Mouse (Mus musculus): ENCODE measurements around the gene Ttll9. TPM values are rescaled to one million over a fixed set of nuclear protein-coding genes. Genes with fewer than 3 reads are reported as not detected.
A peak's percentile ranks its signal among the peaks of the same experiment; 100 is the strongest.

The Ttll9 gene
- polyA plus RNA-seq, 1 experiment from 2014 or later, result 1.4 TPM

DNA sequence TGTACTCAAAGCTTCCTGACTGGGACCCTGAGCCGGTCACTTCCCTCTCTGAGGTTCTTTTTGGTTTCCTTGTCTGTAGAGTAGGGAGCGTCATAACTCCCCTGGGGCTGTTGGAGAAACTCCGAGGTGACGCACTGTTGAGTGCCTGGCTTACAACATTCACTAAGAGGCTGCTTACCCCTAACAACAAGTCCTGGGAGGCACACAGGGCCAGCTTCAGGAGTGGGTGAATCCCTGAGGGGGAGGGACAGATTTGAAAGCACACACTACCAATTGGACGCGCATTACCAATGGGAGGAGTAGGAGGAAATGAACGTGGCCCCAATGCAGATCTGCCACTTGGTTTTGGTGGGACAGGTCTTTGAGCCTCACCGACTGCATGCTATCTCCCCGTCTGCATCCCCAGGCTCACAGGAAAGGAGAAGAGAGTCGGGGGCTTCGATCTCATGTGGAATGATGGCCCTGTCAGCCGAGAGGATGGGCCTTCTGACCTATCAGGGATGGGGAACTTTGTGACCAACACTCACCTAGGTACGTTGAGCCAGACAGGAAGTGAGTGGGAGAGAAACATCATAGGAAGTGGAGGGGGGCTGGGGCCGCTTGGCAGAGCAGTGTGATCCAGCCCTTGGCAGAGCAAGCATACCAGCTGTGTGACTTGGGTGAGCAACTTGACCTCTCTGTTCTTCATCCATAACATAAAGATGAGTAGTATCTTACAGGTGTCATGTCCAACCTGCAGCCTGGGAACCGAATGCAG, 40.4 kb downstream of the Ttll9 start:
- Histone ChIP-seq H3K36me3 (peaks cover 12% of the 10 kb centered on the region), H3K9me3 (replicated peaks) (no peaks in the 10 kb centered on the region), H3K4me3 (no peak overlapping the region), H3K4me1 (peaks cover 10% of the 10 kb centered on the region), H3K27me3 (ENCODE audit: low read depth, poor library complexity, severe bottlenecking) (no peaks in the 10 kb centered on the region), H3K27ac (replicated peaks) (no peak overlapping the region)
- no peak for DNase-seq (ENCODE audit: low spot score)
- WGBS, result 85% methylated on average over 15 of the region's 15 CpGs

DNA sequence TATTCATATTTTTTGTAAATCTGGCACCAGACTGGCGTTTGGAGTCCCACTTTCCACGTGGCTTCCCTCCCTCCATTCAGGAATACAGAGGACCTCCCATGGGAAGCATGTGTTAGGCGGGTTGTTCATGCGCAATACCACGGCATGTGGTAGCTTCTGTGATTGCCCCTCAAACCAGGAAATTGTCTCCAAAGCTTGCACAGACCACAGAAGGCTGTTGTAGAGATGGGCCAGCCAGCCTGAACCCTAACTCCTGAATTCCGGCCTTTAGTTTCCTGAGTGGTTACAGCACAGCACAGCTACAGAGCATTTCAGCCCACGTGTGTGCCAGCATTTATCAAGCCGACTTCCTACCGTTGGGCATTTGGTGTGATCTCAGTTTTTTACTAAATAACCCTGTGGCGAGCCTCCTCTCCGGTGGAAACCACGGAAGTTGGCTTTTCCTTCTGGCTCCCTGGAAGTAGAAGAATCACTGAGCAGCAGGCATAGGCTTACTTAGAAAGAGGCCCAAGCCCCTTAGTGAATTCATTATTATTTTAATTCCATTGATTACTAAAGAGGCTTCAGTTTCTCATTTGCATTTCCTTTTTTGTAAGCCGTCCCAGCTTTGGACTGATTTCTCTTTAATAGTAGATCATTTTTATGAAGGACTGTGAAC, 41.5 kb downstream of the Ttll9 start:
- peak overlapping the region; percentile 68; the same call in 1 of the 2 replicates for H3K27ac ChIP-seq (replicated peaks)
- H3K4me1 ChIP-seq, result peaks cover 10% of the 10 kb centered on the region
- WGBS, result 71% methylated on average over 13 of the region's 13 CpGs
- DNase-seq (ENCODE audit: low spot score), result no peak
- no peaks in the 10 kb centered on the region for H3K27me3 ChIP-seq (ENCODE audit: low read depth, poor library complexity, severe bottlenecking)
- H3K9me3 ChIP-seq (replicated peaks), result no peaks in the 10 kb centered on the region
- H3K36me3 ChIP-seq, result peaks cover 24% of the 10 kb centered on the region
- no peak overlapping the region for H3K4me3 ChIP-seq

DNA sequence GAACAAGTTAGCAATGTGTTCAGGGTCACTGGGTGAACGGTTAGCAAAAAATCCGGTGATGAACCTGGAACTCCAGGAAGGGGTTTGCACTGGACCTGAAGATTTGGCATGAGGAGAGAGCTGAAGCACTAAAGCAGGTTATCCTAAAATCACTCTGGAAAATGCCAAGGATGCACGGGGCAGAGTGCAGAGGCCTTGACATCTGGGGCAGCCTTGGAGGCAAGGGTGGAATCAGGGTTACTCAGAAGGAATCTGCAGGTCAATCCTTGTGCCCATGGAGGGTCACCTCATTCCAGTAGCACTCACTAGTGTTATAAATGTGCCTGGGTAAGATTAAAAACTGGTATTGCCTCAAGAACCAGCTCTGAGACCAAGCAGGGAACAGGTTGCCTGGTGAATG, 43.7 kb downstream of the Ttll9 start:
- Histone ChIP-seq H3K4me3 (no peak overlapping the region), H3K27me3 (ENCODE audit: low read depth, poor library complexity, severe bottlenecking) (no peaks in the 10 kb centered on the region), H3K36me3 (peaks cover 46% of the 10 kb centered on the region), H3K4me1 (peaks cover 10% of the 10 kb centered on the region), H3K27ac (replicated peaks) (no peak overlapping the region), H3K9me3 (replicated peaks) (no peaks in the 10 kb centered on the region)
- 86% methylated on average over 3 of the region's 3 CpGs for WGBS
- no peak for DNase-seq (ENCODE audit: low spot score)

DNA sequence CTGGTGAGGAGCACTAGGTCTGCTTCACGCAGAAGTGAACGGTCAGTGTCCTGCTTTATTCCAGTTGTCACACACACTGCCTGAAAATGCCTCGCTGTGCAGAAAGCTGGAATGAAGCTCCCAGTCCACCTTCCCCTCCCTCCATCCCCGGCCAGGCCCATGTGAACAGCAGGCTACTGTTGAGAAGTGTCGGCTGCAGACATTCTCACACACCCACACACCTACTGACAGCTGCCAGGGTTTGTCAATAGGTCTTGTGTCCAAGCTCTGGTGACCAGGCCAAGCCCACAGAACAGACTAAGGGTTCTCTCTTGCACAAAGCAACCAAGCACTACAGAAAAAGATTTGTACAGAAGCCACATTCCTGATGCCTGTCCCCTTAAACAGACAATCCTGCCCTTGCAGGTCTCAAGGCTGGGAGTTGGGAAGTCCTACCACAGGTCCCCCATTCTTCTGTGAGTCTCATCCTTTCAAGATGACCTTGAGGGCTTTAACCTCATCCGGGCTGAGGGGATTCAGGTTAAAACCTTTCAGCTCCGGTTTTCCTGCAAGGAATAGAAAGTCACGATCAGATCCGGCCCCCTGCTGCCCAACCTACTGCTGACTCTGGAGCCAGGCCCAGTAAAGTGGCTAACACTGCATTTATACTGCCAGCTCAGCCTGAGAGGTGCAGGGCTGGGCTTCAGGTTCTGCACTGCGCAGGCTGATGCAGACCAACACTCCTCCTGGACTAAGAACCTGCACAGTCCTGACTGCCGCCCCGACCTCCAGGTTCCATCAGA, 47.1 kb downstream of the Ttll9 start:
- WGBS, result 89% methylated on average over 12 of the region's 12 CpGs

DNA sequence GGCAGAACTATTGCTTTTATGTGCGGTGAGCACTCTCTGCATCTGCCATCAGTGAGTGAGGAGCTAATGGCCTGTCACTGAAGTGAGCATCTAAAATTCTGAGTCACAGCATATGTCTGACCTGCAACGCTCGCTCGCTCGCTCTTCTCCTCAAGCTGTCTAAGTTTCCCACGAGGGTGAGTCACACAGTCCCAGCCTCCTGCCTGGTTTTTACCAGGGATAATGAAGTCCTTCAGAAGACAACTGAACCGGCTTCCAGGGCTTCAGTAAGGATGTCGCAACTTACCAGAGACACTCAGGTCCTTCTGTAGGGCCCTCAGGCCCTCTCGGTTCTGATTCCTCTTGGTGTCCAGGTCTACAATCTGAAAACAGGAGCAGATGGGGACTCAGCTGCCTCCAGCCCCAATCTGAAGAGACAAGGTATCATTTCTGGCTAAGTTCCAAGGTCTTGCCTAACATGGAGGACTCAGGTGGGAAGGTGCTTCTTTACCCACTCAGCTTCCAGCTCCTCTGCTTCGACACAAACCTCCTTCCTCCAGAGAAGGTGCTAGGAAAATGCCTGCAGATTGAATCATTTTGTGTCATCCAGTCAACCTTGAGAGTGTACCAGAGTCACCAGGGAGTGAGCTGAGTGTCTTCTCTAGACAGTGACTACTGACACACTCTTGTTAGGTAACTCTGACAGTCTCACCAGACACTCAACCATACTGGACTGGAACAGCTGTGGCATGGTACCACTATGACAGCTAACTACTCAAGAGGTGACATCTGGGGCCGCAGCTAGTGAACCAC, 51.6 kb downstream of the Ttll9 start:
- no peak for DNase-seq (ENCODE audit: low spot score)
- Histone ChIP-seq H3K27ac (replicated peaks) (no peak overlapping the region), H3K9me3 (replicated peaks) (no peaks in the 10 kb centered on the region), H3K36me3 (peaks cover 51% of the 10 kb centered on the region), H3K27me3 (ENCODE audit: low read depth, poor library complexity, severe bottlenecking) (0 out of 2 replicates have a peak, but pooled peaks cover 5% of the 10 kb centered on the region), H3K4me1 (peaks cover 17% of the 10 kb centered on the region), H3K4me3 (peak overlapping the region; percentile 89)
- 92% methylated on average over 11 of the region's 11 CpGs for WGBS

More for the DNA sequence above, 47.1 kb downstream of the Ttll9 start:
- Histone ChIP-seq H3K4me1 (peaks cover 9% of the 10 kb centered on the region), H3K27me3 (ENCODE audit: low read depth, poor library complexity, severe bottlenecking) (no peaks in the 10 kb centered on the region), H3K4me3 (no peak overlapping the region), H3K27ac (replicated peaks) (no peak overlapping the region), H3K36me3 (peaks cover 76% of the 10 kb centered on the region), H3K9me3 (replicated peaks) (no peaks in the 10 kb centered on the region)
- DNase-seq (ENCODE audit: low spot score), result no peak

DNA sequence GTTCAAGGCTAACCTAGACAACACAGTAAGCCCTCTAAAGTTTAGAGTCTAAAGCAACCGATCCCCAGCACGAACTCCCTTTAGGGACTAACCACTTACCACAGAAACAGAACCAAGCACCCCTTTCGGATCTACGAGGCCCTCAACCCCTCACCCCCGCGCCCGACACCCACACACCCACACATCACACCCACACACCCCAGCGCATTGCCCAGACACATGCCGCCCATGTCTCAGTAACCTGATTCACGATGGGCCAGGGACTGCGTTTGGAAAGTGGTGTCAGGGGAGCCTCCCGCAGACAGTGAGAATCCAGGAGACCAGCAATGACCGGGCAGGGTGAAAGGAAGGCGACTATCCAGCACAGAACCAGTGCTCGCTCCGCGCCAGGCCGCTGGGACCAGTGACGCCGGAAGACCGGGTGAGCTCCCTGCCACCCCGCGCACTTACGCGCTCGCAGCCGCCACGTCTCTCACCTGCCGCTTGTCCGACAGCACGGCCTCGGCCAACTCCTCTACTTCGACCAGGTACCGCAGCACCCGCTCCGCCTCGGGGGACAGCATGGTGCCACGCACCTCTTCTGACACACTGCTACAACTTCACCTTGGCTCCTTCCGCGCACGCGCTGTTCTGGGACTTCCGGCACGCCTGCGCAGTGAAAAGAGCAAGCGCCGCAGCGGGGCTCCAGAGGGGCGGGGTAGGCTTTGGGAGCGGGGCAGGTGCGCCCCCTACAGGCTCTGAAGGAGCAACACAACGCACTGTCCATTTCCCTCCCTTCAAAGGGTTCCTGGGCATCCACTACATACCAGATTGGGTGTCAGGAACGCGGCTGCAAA, 52.7 kb downstream of the Ttll9 start, which contains the start of gene Pdrg1:
Pdrg1 (minus strand) TSS at position 670 of the 836 bp plus-strand sequence.
- Histone ChIP-seq H3K4me1 (peaks cover 17% of the 10 kb centered on the region), H3K27ac (replicated peaks) (peak within 1 kb of the TSS; percentile 84)

DNA sequence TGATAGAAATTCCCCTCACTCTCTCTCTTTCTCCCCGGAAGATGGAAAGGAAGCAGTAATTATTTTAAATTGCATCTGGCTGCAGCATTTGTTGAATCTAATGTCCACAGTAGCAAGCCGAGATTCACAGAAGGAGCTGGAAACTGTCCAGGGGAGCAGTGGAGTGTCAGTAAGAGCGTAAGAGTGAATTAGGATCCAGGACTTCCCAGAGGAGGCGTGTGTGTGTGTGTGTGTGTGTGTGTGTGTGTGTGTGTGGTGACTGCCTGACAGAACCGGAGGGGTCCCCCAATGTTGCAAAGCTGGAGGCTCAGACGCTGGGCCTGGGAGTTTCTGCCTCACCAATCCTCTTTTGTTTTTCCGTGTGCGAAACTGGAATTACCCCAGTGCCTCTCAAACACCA, 53.5 kb downstream of the Ttll9 start:
- no peaks in the 10 kb centered on the region for H3K9me3 ChIP-seq (replicated peaks)
- 57% methylated on average over 8 of the region's 8 CpGs for WGBS
- peaks cover 32% of the 10 kb centered on the region for H3K36me3 ChIP-seq
- peak overlapping the region; percentile 89; the same call in 1 of the 2 replicates for H3K4me3 ChIP-seq
- no peak overlapping the region for H3K27ac ChIP-seq (replicated peaks)
- H3K27me3 ChIP-seq (ENCODE audit: low read depth, poor library complexity, severe bottlenecking), result 0 out of 2 replicates have a peak, but pooled peaks cover 5% of the 10 kb centered on the region
- no peak for DNase-seq (ENCODE audit: low spot score)
- H3K4me1 ChIP-seq, result peaks cover 21% of the 10 kb centered on the region

More for the DNA sequence above, 52.7 kb downstream of the Ttll9 start, which contains the start of gene Pdrg1:
- Histone ChIP-seq H3K36me3 (peaks cover 40% of the 10 kb centered on the region), H3K27me3 (ENCODE audit: low read depth, poor library complexity, severe bottlenecking) (0 out of 2 replicates have a peak, but pooled peaks cover 5% of the 10 kb centered on the region), H3K9me3 (replicated peaks) (no peaks in the 10 kb centered on the region), H3K4me3 (peak within 1 kb of the TSS; percentile 89)
- DNase-seq (ENCODE audit: low spot score), result peak; percentile 94
- WGBS, result 1% methylated on average over 54 of the region's 54 CpGs

DNA sequence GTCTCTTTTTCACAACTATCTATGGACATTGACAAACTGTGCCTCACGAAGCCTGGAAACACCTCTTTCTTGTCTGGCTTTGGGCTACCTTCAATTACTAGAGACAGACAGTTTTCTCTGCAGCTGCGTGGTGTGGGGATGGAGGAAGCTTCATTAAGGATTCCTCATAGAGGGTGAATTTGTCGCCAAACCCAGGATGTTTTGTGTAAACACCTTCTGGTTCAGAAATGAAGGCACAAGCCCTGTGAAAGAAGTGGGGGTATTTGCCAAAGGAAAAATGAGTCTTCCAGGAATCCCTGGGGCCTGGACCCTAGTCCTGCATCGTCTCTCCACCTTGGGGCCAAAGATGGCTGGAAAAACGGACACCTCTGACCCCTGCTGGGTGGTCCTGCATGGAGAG, 54.5 kb downstream of the Ttll9 start:
- H3K27me3 ChIP-seq (ENCODE audit: low read depth, poor library complexity, severe bottlenecking), result 0 out of 2 replicates have a peak, but pooled peaks cover 5% of the 10 kb centered on the region
- no peak overlapping the region for H3K27ac ChIP-seq (replicated peaks)
- H3K4me1 ChIP-seq, result peaks cover 21% of the 10 kb centered on the region
- DNase-seq (ENCODE audit: low spot score), result no peak
- 52% methylated on average over 5 of the region's 5 CpGs for WGBS
- no peak overlapping the region for H3K4me3 ChIP-seq
- no peaks in the 10 kb centered on the region for H3K9me3 ChIP-seq (replicated peaks)
- H3K36me3 ChIP-seq, result peaks cover 22% of the 10 kb centered on the region

DNA sequence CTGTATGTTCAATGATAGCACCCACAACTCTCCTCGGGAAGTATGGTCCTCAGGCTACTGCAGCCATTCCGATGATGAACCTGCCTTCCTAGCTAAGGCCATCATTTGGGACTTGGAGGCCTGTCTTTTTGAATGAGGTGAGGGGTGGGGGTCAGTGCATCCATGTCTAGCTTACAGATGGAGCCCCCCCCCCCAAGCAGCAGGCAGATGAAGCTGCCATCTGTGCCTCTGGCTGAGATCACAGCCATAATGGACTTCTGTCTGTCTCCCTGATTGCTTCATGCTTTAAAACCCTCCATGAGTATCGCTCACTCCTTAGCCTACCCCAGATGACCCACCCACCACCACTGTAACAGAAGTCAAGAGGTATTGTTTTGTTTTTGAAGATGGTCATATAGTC, 57.1 kb downstream of the Ttll9 start:
- Histone ChIP-seq H3K4me3 (no peak overlapping the region), H3K4me1 (peaks cover 13% of the 10 kb centered on the region), H3K27me3 (ENCODE audit: low read depth, poor library complexity, severe bottlenecking) (0 out of 2 replicates have a peak, but pooled peaks cover 5% of the 10 kb centered on the region), H3K9me3 (replicated peaks) (no peaks in the 10 kb centered on the region), H3K27ac (replicated peaks) (no peak overlapping the region), H3K36me3 (no peaks in the 10 kb centered on the region)
- DNase-seq (ENCODE audit: low spot score), result no peak
- WGBS, result 92% methylated on average over 3 of the region's 3 CpGs

DNA sequence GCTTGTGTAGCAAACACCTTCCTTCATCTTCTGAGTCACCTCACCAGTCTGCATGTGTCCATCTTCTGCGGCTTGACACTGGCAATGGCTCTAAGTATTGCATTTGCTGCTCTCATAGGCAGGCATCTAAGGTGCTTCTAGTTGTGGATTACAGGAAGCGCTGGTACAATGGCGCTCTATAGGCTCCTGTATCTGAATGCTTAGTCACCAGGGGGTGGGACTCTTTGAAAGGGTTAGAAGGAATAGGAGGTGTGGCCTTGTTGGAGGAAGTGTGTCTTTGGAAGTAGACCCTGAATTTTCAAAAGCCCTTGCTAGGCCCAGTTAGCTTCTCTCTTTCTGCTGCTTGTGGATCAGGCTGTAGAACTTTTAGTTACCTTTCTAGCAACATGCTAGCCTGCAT, 58.9 kb downstream of the Ttll9 start:
- H3K27ac ChIP-seq (replicated peaks), result no peak overlapping the region
- 0 out of 2 replicates have a peak, but pooled peaks cover 5% of the 10 kb centered on the region for H3K27me3 ChIP-seq (ENCODE audit: low read depth, poor library complexity, severe bottlenecking)
- DNase-seq (ENCODE audit: low spot score), result no peak
- no peaks in the 10 kb centered on the region for H3K9me3 ChIP-seq (replicated peaks)
- WGBS, result 60% methylated on average over 3 of the region's 3 CpGs
- no peaks in the 10 kb centered on the region for H3K36me3 ChIP-seq
- 0 out of 2 replicates have a peak, but pooled peaks cover 4% of the 10 kb centered on the region for H3K4me1 ChIP-seq
- no peak overlapping the region for H3K4me3 ChIP-seq

DNA sequence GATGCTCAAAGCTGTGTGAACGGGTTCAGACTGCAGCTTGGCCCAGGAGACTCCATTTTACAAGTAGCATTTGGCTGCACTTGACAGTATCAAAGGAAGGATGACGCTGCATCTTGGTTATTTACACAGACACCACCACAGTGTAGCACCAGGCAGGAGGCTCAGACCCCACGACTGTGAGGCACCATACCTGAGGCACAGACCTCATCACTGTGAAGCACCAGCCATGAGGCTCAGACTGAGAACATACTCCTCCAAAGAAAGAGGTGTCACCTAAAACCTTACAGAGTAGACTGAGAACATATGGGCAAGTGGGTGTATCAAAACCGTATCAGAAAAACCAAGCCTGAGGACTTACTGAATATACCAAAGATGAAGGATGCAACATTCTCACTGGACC, 60.6 kb downstream of the Ttll9 start:
- WGBS, result 68% methylated on average over 4 of the region's 4 CpGs
- DNase-seq (ENCODE audit: low spot score), result no peak
- Histone ChIP-seq H3K27ac (replicated peaks) (no peak overlapping the region), H3K4me1 (0 out of 2 replicates have a peak, but pooled peaks cover 4% of the 10 kb centered on the region), H3K9me3 (replicated peaks) (no peaks in the 10 kb centered on the region), H3K27me3 (ENCODE audit: low read depth, poor library complexity, severe bottlenecking) (no peaks in the 10 kb centered on the region), H3K36me3 (no peaks in the 10 kb centered on the region), H3K4me3 (no peak overlapping the region)

All from midbrain, embryonic 10.5 days (tissue).